Mouse (Mus musculus) embryonic facial prominence, embryonic 12.5 days (tissue): Measurements from ENCODE around the gene Mn1. TPM values are rescaled to one million over a fixed set of nuclear protein-coding genes. Genes with fewer than 3 reads are reported as not detected.
A peak's percentile ranks its signal among the peaks of the same experiment; 100 is the strongest.

Experiments used
- ATAC-seq: fragments of 200-750 bp; cut with Nextera tagmentation; 2 replicates; pipeline ENCODE4 v1.8.0; 2017; ENCODE audit not compliant: insufficient number of reproducible peaks, insufficient read depth, low FRiP score, low TSS enrichment
- H3K27ac ChIP-seq: fragments of 300-500 bp; sonication (generic); 2 replicates; pipeline ENCODE4 v1.5.1; 2016; ENCODE audit warnings: mild to moderate bottlenecking
- H3K27me3 ChIP-seq: fragments of 300-500 bp; sonication (generic); 2 replicates; pipeline ENCODE4 v1.6.1; 2016; ENCODE audit warnings: mild to moderate bottlenecking, moderate library complexity
- H3K36me3 ChIP-seq: fragments of 300-500 bp; sonication (generic); 2 replicates; pipeline ENCODE4 v1.6.1; 2016; ENCODE audit warnings: mild to moderate bottlenecking
- H3K4me1 ChIP-seq: fragments of 300-500 bp; sonication (generic); 2 replicates; pipeline ENCODE4 v1.6.1; 2016
- H3K4me2 ChIP-seq: fragments of 300-500 bp; sonication (generic); replicated peaks from 2 replicates; pipeline ENCODE4 v1.6.1; 2016; ENCODE audit warnings: mild to moderate bottlenecking, moderate library complexity
- H3K4me3 ChIP-seq: fragments of 300-500 bp; sonication (generic); 2 replicates; pipeline ENCODE4 v1.5.1; 2016; ENCODE audit warnings: mild to moderate bottlenecking
- H3K9ac ChIP-seq: fragments of 300-500 bp; sonication (generic); 2 replicates; pipeline ENCODE4 v1.6.1; 2016; ENCODE audit warnings: mild to moderate bottlenecking, moderate library complexity
- H3K9me3 ChIP-seq: fragments of 300-500 bp; sonication (generic); 2 replicates; pipeline ENCODE4 v1.6.1; 2016; ENCODE audit warnings: mild to moderate bottlenecking, moderate library complexity
- WGBS: fragments of 180-500 bp; shearing (Covaris S2); methylation state at CpG from one replicate; pipeline ENCODE4 v1.1.7; 2016; 5-methylcytosine and 5-hydroxymethylcytosine counted together
- polyA plus RNA-seq: library from polyadenylated mRNA; unstranded; fragments of >200 nt; fragmentation: Nextera tagmentation; extraction: Ambion mirVana; gene quantifications from 2 replicates; pipeline ENCODE4 v1.2.1, GENCODE M21; 2016

The Mn1 gene
- polyA plus RNA-seq, 1 experiment from 2014 or later, result 58.3 TPM

DNA sequence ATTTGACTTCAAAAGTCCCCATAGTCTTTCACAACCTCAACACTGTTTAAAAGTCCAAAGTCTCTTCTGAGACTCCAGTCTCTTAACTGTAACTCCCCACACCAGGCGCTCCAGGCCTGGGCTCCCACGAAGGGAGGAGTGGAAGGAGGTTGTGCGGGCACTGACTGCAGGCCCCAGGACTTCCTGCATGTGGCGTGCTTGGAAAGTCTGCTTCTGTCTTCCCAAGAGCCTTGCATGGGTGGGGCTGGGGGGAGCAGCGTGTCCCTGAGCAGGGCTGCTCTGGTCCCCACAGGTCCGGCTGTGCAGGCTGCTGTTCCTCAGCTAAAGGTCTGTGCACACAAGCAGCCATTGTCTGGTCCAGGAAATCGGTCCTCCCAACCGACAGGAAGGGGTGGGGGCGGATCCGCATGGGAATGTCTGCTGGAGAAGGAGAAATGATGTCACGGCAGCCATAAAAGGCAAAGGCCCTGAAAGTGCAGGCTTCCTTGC, 48.7 kb downstream of the Mn1 start:
- Histone ChIP-seq H3K27me3 (no peaks in the 10 kb centered on the region), H3K4me2 (0 out of 2 replicates have a peak overlapping the region, but pooled peaks have one; percentile 9), H3K4me3 (no peak overlapping the region), H3K4me1 (peaks cover 5% of the 10 kb centered on the region; the same call in 1 of the 2 replicates), H3K9me3 (peaks cover 7% of the 10 kb centered on the region; the same call in 1 of the 2 replicates), H3K36me3 (no peaks in the 10 kb centered on the region), H3K9ac (no peak overlapping the region), H3K27ac (peak overlapping the region; percentile 72)
- ATAC-seq, result peak; percentile 77; the same call in 1 of the 2 replicates
- WGBS, result 31% methylated on average over 11 of the region's 11 CpGs

DNA sequence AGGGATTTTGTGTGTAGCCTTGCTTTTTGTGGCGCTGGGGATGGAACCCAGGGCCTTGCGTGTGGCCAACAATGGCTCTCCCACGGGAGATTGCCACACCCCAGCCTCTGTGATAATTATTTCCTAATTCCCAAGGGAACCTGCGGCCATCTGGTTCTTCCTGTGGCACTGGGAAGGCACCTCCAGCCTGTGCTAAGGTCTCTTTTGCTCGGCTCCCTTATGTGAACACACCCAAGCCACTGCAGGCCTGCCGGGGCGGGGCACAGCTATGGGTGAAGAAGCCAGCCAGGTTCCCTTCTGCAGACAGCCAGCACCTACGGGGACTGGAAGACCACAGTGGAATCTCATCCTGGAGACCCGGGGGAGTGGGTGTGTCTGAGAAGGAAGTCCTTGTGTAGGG, 49.3 kb downstream of the Mn1 start:
- no peak overlapping the region for H3K9ac ChIP-seq
- no peaks in the 10 kb centered on the region for H3K27me3 ChIP-seq
- WGBS, result 80% methylated on average over 9 of the region's 9 CpGs
- H3K9me3 ChIP-seq, result peaks cover 7% of the 10 kb centered on the region; the same call in 1 of the 2 replicates
- 0 out of 2 replicates have a peak overlapping the region, but pooled peaks have one; percentile 72 for H3K27ac ChIP-seq
- no peak overlapping the region for H3K4me2 ChIP-seq
- H3K4me3 ChIP-seq, result no peak overlapping the region
- H3K36me3 ChIP-seq, result no peaks in the 10 kb centered on the region
- H3K4me1 ChIP-seq, result peaks cover 5% of the 10 kb centered on the region; the same call in 1 of the 2 replicates
- no peak for ATAC-seq

DNA sequence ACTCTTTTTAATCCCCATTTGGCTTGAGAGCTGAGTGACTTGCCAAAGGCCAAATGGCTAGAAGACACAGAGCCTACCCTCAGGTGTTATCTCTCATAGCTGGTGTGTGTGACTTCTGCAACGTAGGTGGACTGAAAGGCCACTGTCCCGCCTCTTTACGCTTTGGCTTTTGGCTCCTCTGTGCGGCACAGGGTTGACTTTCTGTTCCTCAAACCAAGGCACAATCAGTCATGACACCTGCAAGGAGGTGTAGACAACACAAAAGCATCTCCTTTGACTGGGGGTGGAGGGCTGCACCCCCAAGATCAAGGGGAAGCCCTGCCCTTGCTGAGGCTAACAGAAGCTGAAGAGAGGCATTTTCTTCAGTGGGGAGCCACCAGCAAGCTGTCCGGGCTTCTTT, 50.5 kb downstream of the Mn1 start:
- no peak for ATAC-seq
- Histone ChIP-seq H3K9ac (no peak overlapping the region), H3K4me2 (no peak overlapping the region), H3K9me3 (peaks cover 7% of the 10 kb centered on the region; the same call in 1 of the 2 replicates), H3K4me1 (peaks cover 5% of the 10 kb centered on the region; the same call in 1 of the 2 replicates), H3K36me3 (no peaks in the 10 kb centered on the region), H3K27ac (no peak overlapping the region), H3K4me3 (no peak overlapping the region), H3K27me3 (no peaks in the 10 kb centered on the region)
- 81% methylated on average over 5 of the region's 5 CpGs for WGBS

- H3K36me3 ChIP-seq, result no peaks in the 10 kb centered on the region
- no peak overlapping the region for H3K9ac ChIP-seq
- H3K4me1 ChIP-seq, result peaks cover 5% of the 10 kb centered on the region; the same call in 1 of the 2 replicates
- H3K4me3 ChIP-seq, result no peak overlapping the region
- ATAC-seq, result no peak
- H3K4me2 ChIP-seq, result no peak overlapping the region
- no peaks in the 10 kb centered on the region for H3K27me3 ChIP-seq
- H3K27ac ChIP-seq, result no peak overlapping the region
- 68% methylated on average over 7 of the region's 7 CpGs for WGBS
- peaks cover 7% of the 10 kb centered on the region; the same call in 1 of the 2 replicates for H3K9me3 ChIP-seq
These were observed 52.2 kb downstream of the Mn1 start for GRCm38 (mm10) chr5:111469195-111469882.

DNA sequence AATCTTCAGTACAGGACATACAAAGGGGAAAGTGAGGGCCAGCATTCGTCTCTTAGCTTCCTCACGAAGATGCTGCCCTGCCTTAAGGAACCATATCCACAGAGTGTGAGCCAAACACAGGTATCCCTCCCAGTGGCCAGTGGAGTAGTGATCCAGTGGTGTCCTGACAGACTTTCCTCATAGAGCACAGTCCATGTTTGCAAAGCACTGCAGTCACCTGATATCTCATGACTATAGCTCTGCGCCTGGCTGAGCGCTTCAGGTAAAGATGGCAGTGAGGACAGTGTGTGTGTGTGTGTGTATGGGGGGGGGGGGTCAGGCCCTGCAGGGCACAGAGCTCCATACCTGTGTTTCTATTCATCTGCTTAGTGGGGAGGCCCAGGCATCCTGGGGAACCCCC, 53.7 kb downstream of the Mn1 start:
- no peak overlapping the region for H3K27ac ChIP-seq
- no peak overlapping the region for H3K4me3 ChIP-seq
- H3K9me3 ChIP-seq, result no peaks in the 10 kb centered on the region
- H3K36me3 ChIP-seq, result no peaks in the 10 kb centered on the region
- peaks cover 5% of the 10 kb centered on the region; the same call in 1 of the 2 replicates for H3K4me1 ChIP-seq
- ATAC-seq, result no peak
- WGBS, result 80% methylated on average over 4 of the region's 4 CpGs
- no peak overlapping the region for H3K4me2 ChIP-seq
- no peaks in the 10 kb centered on the region for H3K27me3 ChIP-seq
- H3K9ac ChIP-seq, result no peak overlapping the region

GRCm38 (mm10) chr5:111473425-111473824, 56.3 kb downstream of the Mn1 start:
- no peaks in the 10 kb centered on the region for H3K36me3 ChIP-seq
- no peak for ATAC-seq
- no peak overlapping the region for H3K27ac ChIP-seq
- H3K4me3 ChIP-seq, result no peak overlapping the region
- no peaks in the 10 kb centered on the region for H3K4me1 ChIP-seq
- 77% methylated on average over 11 of the region's 11 CpGs for WGBS
- H3K9ac ChIP-seq, result no peak overlapping the region
- H3K9me3 ChIP-seq, result no peaks in the 10 kb centered on the region
- no peaks in the 10 kb centered on the region for H3K27me3 ChIP-seq
- no peak overlapping the region for H3K4me2 ChIP-seq

DNA sequence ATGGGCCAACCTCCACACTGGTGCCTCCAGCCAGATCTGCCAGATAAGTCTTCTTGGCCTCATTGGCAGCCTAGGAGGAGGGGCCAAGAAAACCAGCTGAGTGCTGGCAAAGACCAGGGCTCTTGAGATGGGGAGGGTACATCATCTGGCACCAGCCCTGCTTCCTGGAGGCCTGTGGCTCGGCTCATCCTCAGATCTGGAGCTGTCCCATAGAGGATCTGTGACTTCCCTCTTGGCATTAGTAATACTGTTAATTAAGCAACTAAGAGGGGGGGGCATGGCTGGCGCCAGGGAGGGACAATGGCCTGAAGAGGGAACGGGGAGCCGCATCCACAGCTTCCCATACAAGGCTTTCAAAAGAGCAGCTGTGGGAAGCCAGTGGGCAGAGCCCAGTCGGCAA, 58.6 kb downstream of the Mn1 start:
- Histone ChIP-seq H3K27me3 (no peaks in the 10 kb centered on the region), H3K9me3 (no peaks in the 10 kb centered on the region), H3K27ac (no peak overlapping the region), H3K4me1 (no peaks in the 10 kb centered on the region), H3K9ac (no peak overlapping the region), H3K4me2 (no peak overlapping the region), H3K4me3 (no peak overlapping the region), H3K36me3 (no peaks in the 10 kb centered on the region)
- no peak for ATAC-seq
- WGBS, result 90% methylated on average over 5 of the region's 5 CpGs

DNA sequence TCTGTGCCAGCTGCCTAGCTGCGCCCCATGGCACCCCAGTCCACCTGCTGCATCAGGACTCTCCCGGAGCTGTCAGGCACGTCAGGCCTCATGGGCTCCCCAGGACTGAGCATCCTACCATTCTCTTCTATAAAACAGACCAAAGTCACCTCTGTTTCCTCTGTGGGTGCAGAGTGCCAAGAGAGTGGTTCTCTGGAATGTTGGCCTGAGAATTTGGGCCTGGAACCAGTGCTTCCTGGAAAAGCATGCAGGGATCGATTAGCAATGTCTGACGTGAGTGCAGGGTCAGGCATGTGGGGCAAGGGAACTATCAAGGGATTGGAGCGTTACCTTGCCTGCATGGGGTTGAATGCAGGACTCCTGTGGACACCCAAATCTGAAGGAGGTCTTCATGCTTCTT, 59.0 kb downstream of the Mn1 start:
- H3K4me3 ChIP-seq, result no peak overlapping the region
- no peak for ATAC-seq
- no peak overlapping the region for H3K27ac ChIP-seq
- H3K4me1 ChIP-seq, result no peaks in the 10 kb centered on the region
- H3K9ac ChIP-seq, result no peak overlapping the region
- no peak overlapping the region for H3K4me2 ChIP-seq
- H3K36me3 ChIP-seq, result no peaks in the 10 kb centered on the region
- no peaks in the 10 kb centered on the region for H3K9me3 ChIP-seq
- H3K27me3 ChIP-seq, result no peaks in the 10 kb centered on the region
- WGBS, result 81% methylated on average over 6 of the region's 6 CpGs

DNA sequence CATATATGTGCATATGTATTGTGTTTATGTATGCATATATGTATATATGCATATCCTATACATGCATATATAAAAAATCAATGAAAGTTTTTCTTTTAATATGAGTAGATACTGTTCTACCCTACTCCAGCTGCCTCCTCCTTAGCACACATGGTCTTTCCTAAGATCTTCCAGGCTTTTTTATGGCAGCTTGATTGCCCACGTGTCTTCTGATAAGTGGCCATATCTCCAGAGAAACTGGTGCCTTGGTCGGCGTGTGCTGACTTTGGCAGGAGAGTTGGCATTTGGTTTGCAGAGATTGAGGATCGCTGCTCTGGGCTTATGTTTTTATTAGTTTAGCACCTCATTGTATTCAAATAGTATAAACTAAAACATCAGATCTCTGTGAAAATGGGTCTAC, 68.7 kb downstream of the Mn1 start:
- H3K9ac ChIP-seq, result no peak overlapping the region
- no peaks in the 10 kb centered on the region for H3K36me3 ChIP-seq
- H3K27me3 ChIP-seq, result no peaks in the 10 kb centered on the region
- no peak overlapping the region for H3K27ac ChIP-seq
- no peak overlapping the region for H3K4me2 ChIP-seq
- H3K9me3 ChIP-seq, result peaks cover 7% of the 10 kb centered on the region; the same call in 1 of the 2 replicates
- H3K4me1 ChIP-seq, result no peaks in the 10 kb centered on the region
- no peak overlapping the region for H3K4me3 ChIP-seq
- WGBS, result 83% methylated on average over 4 of the region's 4 CpGs
- no peak for ATAC-seq

DNA sequence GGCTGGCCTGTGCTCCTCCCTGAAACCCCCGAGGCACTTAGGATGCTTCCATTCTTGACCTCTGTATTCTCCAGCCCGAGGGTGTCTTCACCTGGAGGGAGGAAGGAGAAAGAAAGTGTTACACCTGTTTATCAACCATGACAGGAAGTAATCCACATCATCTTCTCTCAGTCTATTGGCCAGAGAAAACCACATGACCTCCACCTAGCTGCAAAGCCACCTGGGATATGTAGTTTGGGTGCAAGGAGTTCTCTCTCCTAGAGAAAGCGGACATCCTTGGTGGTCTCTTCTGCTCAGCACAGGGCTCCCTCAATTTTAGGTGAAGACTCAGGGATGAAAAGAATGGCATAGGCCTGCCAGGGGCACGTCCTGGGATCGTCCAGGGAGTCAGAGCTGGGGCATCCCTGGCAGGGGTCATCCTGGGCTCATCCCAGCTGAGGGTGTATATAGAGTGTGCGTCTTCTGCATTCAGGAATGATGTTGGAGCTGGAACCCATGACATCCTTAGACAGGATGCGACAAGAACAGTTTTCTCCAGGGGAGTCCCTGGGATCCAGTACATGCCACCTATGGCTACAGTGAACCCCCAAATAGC, 72.0 kb downstream of the Mn1 start:
- no peak overlapping the region for H3K27ac ChIP-seq
- no peak overlapping the region for H3K4me3 ChIP-seq
- H3K36me3 ChIP-seq, result no peaks in the 10 kb centered on the region
- 53% methylated on average over 7 of the region's 7 CpGs for WGBS
- ATAC-seq, result no peak
- no peak overlapping the region for H3K4me2 ChIP-seq
- no peak overlapping the region for H3K9ac ChIP-seq
- H3K27me3 ChIP-seq, result no peaks in the 10 kb centered on the region
- H3K9me3 ChIP-seq, result no peaks in the 10 kb centered on the region
- H3K4me1 ChIP-seq, result no peaks in the 10 kb centered on the region

- Histone ChIP-seq H3K9ac (no peak overlapping the region), H3K27ac (no peak overlapping the region), H3K4me1 (no peaks in the 10 kb centered on the region), H3K36me3 (no peaks in the 10 kb centered on the region), H3K4me2 (no peak overlapping the region), H3K27me3 (no peaks in the 10 kb centered on the region), H3K9me3 (no peaks in the 10 kb centered on the region), H3K4me3 (no peak overlapping the region)
- no peak for ATAC-seq
- WGBS, result 65% methylated on average over 4 of the region's 4 CpGs
These were observed 73.4 kb downstream of the Mn1 start for GRCm38 (mm10) chr5:111490599-111490998.

DNA sequence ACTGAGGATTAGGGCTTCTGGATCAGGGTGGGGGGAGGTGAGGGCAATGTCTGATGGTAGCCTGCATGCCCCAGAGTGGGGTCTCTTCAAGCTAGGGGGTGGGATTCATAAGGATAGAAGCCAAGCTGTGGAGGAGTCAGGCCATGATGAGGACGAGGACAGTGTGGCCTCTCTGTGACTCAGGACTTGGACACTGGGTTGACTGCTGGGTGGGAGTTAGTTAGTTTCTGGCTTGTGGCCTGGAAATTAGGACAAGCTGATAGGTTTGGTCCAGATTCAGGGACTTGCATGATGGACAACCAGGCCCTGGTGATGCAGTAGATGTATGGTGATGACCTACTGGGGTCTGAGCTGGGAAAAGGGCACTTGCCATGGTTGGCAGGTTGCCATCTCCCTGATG, 74.3 kb downstream of the Mn1 start:
- H3K4me1 ChIP-seq, result peaks cover 7% of the 10 kb centered on the region
- no peak overlapping the region for H3K4me3 ChIP-seq
- H3K9ac ChIP-seq, result no peak overlapping the region
- H3K27me3 ChIP-seq, result no peaks in the 10 kb centered on the region
- WGBS, result 86% methylated on average over 1 of the region's 1 CpGs
- no peaks in the 10 kb centered on the region for H3K9me3 ChIP-seq
- H3K27ac ChIP-seq, result no peak overlapping the region
- no peak overlapping the region for H3K4me2 ChIP-seq
- no peaks in the 10 kb centered on the region for H3K36me3 ChIP-seq
- ATAC-seq, result no peak
